In genomic region chr11:79803006-79803405, GRCm38 (mm10) we compare ENCODE assay signal across 8 mouse cellular contexts.
DNase-seq lines count a peak whose midpoint lies in the region; ATAC-seq lines count a peak whose summit lies in the region.

No protein-coding gene starts in this region.

- peak; percentile 22 for DNase-seq in cerebellum, adult 11 months
- peak; percentile 39 for DNase-seq in ovary, postnatal 36 days (ENCODE audit: low spot score)
- DNase-seq in ovary, adult 18-20 months (ENCODE audit: low spot score) = no peak
- DNase-seq in heart, postnatal 4 days = peak; percentile 77
- DNase-seq in lung, postnatal 36 days = peak; percentile 73
- no peak for DNase-seq in thymus, postnatal 4 days

- ATAC-seq in cerebellum, adult (ENCODE audit: insufficient number of reproducible peaks, low FRiP score, low TSS enrichment) = no peak
- no peak for ATAC-seq in megakaryocyte progenitor cell, adult 5-6 weeks (replicated peaks; ENCODE audit: poor library complexity)

Comparison
In these comparisons a context has a peak if more than half of its experiments do, and no peak if none do; other contexts are left out.
1. DNase-seq: peak in cerebellum, adult 11 months (single experiment), ovary, postnatal 36 days (single experiment), heart, postnatal 4 days (single experiment) and lung, postnatal 36 days (single experiment); none in ovary, adult 18-20 months (single experiment) and thymus, postnatal 4 days (single experiment).